Mouse (Mus musculus) midbrain, embryonic 14.5 days (tissue): ENCODE data around the gene Trim2. TPM values are rescaled to one million over a fixed set of nuclear protein-coding genes. Genes with fewer than 3 reads are reported as not detected.

Source experiments
- ATAC-seq: fragments of 200-750 bp; cut with Nextera tagmentation; 2 replicates; pipeline ENCODE4 v1.8.0; 2017; ENCODE audit warnings: moderate number of reproducible peaks, moderate library complexity; ENCODE audit not compliant: low FRiP score, low TSS enrichment
- DNase-seq: peaks from one replicate; pipeline ENCODE4 v3.0.0-alpha.2; 2015
- H3K27ac ChIP-seq: fragments of 300-500 bp; sonication (generic); replicated peaks from 2 replicates; pipeline ENCODE4 v1.5.1; 2014; ENCODE audit warnings: mild to moderate bottlenecking, low read depth, low read length, moderate library complexity
- H3K27me3 ChIP-seq: fragments of 300-500 bp; sonication (generic); 2 replicates; pipeline ENCODE4 v1.6.1; 2014; ENCODE audit warnings: low read length, control low read depth, mixed read lengths; ENCODE audit not compliant: control insufficient read depth, insufficient read depth
- H3K36me3 ChIP-seq: fragments of 300-500 bp; sonication (generic); 2 replicates; pipeline ENCODE4 v1.6.1; 2014; ENCODE audit warnings: low read length, control low read depth; ENCODE audit not compliant: control insufficient read depth, insufficient read depth
- H3K4me1 ChIP-seq: fragments of 300-500 bp; sonication (generic); 2 replicates; pipeline ENCODE4 v1.6.1; 2014; ENCODE audit warnings: mild to moderate bottlenecking, antibody characterized with exemption, low read length, control low read depth; ENCODE audit not compliant: control insufficient read depth, insufficient read depth
- H3K4me2 ChIP-seq: fragments of 300-500 bp; sonication (generic); 2 replicates; pipeline ENCODE4 v1.6.1; 2014; ENCODE audit warnings: mild to moderate bottlenecking, low read length, moderate library complexity
- H3K4me3 ChIP-seq: fragments of 300-500 bp; sonication (generic); replicated peaks from 2 replicates; pipeline ENCODE4 v1.5.1; 2014; ENCODE audit warnings: low read depth, low read length
- H3K9ac ChIP-seq: fragments of 300-500 bp; sonication (generic); replicated peaks from 2 replicates; pipeline ENCODE4 v1.6.1; 2014; ENCODE audit warnings: mild to moderate bottlenecking, low read length, moderate library complexity
- H3K9me3 ChIP-seq: fragments of 300-500 bp; sonication (generic); 2 replicates; pipeline ENCODE4 v1.6.1; 2016; ENCODE audit warnings: low read length, control low read depth, mixed read lengths; ENCODE audit not compliant: control insufficient read depth
- WGBS: fragments of 180-500 bp; shearing (Covaris S2); extraction: QIAGEN DNeasy Blood & Tissue Kit; methylation state at CpG from one replicate; pipeline ENCODE4 v1.1.7; 2014; 5-methylcytosine and 5-hydroxymethylcytosine counted together
- polyA plus RNA-seq: library from polyadenylated mRNA; unstranded; fragments of >200 nt; fragmentation: Nextera tagmentation; extraction: Ambion mirVana; gene quantifications from 2 replicates; pipeline ENCODE4 v1.2.1, GENCODE M21; 2014

The Trim2 gene
- polyA plus RNA-seq, 1 experiment from 2014 or later: 154 TPM

DNA sequence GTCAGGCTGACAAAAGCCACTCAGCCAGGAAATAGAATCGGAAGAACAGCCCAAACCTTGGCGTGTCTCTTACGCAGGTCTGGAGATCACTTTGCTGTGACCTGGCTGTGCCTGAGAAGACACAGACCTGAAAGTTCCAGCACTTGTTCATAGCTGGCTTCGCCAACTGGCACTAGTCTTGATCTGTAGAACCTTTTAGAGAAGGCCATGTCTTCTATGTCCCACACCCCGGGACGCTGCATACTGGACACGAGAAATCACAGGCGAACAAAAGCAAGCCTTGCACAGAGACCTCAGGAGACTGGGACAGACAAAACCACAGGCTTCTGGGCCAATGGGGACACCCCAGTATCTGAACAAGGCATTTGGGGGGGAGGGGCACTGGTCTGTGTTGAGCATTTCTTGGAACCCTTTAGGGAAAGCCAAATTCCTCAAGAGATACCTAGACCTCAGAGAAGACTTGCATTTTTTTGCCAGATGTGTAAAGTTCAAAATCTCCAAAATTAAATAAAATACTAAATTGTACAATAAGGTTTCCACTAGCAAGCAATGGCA, 3.2 kb downstream of the Trim2 start:
- Histone ChIP-seq H3K9me3 (no peaks in the 10 kb centered on the region), H3K9ac (peak overlapping the region; percentile 57), H3K4me3 (peak overlapping the region; percentile 46), H3K4me1 (peaks cover 42% of the 10 kb centered on the region), H3K36me3 (no peaks in the 10 kb centered on the region), H3K27me3 (no peaks in the 10 kb centered on the region), H3K27ac (peak overlapping the region; percentile 89), H3K4me2 (peak overlapping the region; percentile 86)
- ATAC-seq (no peak), DNase-seq (peak; percentile 60)
- 18% methylated on average over 8 of the region's 8 CpGs for WGBS

DNA sequence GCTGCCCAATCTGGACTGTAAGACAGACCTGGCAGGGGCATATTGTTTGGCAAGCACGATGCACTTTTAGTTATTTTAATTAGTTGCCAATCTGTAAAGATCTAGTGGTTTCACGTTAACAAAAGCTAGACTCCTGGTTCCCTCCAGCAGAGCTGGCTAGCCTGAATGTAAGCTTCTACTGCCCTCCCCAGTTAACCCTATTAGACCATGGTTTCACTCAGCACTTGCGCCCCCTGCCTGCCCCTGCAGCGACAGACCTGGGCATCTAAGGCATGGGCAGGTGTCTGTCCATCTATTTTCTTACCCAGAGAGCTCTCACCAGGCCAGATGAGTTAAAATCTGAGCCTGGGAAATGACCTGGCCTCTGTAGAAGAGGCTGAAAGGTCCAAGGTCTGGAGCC, 4.4 kb downstream of the Trim2 start:
- 4% methylated on average over 4 of the region's 4 CpGs for WGBS
- H3K9ac ChIP-seq: 0 out of 2 replicates have a peak overlapping the region, but pooled peaks have one; percentile 20
- no peak for ATAC-seq
- H3K4me1 ChIP-seq: peaks cover 42% of the 10 kb centered on the region
- no peaks in the 10 kb centered on the region for H3K36me3 ChIP-seq
- peak overlapping the region; percentile 61 for H3K27ac ChIP-seq
- H3K9me3 ChIP-seq: no peaks in the 10 kb centered on the region
- H3K4me2 ChIP-seq: peak overlapping the region; percentile 86
- DNase-seq: peak; percentile 80
- peak overlapping the region; percentile 46 for H3K4me3 ChIP-seq
- no peaks in the 10 kb centered on the region for H3K27me3 ChIP-seq

DNA sequence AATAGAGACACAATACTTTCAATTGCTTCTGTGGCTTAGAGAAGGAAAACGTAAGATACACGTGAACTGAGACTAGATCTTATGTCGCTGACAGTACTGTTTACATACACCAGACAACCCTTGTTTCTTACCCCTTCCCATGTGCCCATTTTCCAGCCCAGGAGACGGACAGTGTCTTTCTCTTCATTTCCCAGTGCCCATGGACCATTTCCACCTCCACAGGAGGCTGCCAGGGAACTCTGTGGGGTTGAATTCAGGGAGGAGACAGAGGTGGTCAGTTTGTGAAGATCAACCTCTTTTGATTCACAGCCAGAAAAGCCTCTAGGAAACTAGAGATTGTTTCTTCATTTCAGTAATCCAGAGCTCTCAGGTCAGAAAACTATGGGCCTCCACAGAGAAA, 5.0 kb downstream of the Trim2 start:
- no peak overlapping the region for H3K9ac ChIP-seq

DNA sequence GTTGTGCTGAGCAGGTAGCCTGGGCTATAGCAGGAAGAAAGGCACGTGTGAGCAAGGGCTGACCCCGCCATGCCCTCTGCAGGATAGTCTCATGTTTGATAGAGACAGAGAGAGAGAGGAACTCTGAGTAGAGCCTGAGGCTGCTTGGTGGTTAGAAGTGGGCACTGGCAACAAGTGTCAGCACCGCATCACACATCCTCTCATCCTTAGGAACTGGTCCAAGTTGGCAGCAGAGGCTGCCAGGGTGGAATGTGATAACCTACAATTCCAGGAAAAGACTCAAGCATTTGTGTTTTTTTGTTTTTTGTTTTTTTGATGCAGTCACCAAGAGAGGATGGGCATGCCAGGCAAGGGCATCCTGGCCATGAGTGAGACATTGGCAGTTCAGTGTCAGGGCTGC, 8.5 kb downstream of the Trim2 start:
- Histone ChIP-seq H3K36me3 (no peaks in the 10 kb centered on the region), H3K4me1 (peaks cover 27% of the 10 kb centered on the region), H3K4me2 (no peak overlapping the region), H3K27ac (no peak overlapping the region), H3K4me3 (no peak overlapping the region), H3K9ac (no peak overlapping the region), H3K27me3 (no peaks in the 10 kb centered on the region), H3K9me3 (no peaks in the 10 kb centered on the region)
- no peak for ATAC-seq
- WGBS: 67% methylated on average over 3 of the region's 3 CpGs
- DNase-seq: no peak

More for the DNA sequence above, 5.0 kb downstream of the Trim2 start:
- Histone ChIP-seq H3K27me3 (no peaks in the 10 kb centered on the region), H3K4me2 (peak overlapping the region; percentile 86), H3K36me3 (no peaks in the 10 kb centered on the region), H3K9me3 (no peaks in the 10 kb centered on the region), H3K27ac (no peak overlapping the region), H3K4me3 (peak overlapping the region; percentile 46), H3K4me1 (peaks cover 42% of the 10 kb centered on the region)
- 68% methylated on average over 4 of the region's 4 CpGs for WGBS
- no peak for DNase-seq
- no peak for ATAC-seq

DNA sequence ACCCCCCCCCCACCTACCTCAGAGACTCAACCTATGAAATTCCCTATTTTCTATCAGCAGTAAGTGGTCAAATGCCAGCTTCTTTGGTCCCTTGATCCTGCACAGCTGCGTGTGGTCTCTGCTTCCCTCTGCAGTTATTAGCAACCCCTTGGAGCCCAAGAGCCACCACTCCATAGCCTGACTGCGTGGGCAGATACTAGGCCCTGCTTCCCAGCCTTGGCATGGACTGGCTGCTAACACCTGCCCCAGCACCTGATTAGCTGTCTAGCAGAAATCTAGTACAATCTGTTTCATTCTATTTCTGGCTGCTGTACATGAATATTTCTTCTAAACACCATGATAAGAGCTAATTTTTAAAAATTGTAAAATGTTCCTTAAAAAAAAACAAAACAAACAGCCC, 10.0 kb downstream of the Trim2 start:
- no peaks in the 10 kb centered on the region for H3K9me3 ChIP-seq
- peaks cover 12% of the 10 kb centered on the region; the same call in 1 of the 2 replicates for H3K4me1 ChIP-seq
- ATAC-seq (no peak), DNase-seq (no peak)
- H3K27ac ChIP-seq: no peak overlapping the region
- no peaks in the 10 kb centered on the region for H3K27me3 ChIP-seq
- H3K9ac ChIP-seq: no peak overlapping the region
- H3K4me2 ChIP-seq: no peak overlapping the region
- no peak overlapping the region for H3K4me3 ChIP-seq
- 46% methylated on average over 2 of the region's 2 CpGs for WGBS
- H3K36me3 ChIP-seq: no peaks in the 10 kb centered on the region

DNA sequence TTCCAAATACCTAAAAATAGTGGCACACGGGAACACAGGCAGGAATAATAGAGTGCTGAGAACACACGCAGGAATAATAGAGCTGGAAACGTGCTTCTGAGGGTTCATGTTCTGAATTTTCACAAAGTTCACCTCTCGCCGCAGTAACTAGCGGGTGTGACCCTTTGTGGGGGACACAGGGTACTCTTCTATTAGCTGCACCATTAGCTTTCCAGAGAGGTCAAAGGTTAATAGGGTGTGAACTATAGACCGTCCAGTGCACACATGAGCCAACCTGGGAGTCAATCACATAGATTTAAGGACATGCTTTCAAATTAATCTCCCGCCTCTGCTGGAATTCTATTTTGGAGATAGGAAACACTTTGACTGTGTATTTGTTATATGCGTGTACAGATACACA, 11.9 kb downstream of the Trim2 start:
- no peak overlapping the region for H3K9ac ChIP-seq
- 58% methylated on average over 9 of the region's 9 CpGs for WGBS
- no peaks in the 10 kb centered on the region for H3K27me3 ChIP-seq
- no peak for ATAC-seq
- no peak for DNase-seq
- H3K27ac ChIP-seq: no peak overlapping the region
- H3K4me3 ChIP-seq: no peak overlapping the region
- H3K9me3 ChIP-seq: no peaks in the 10 kb centered on the region
- no peak overlapping the region for H3K4me2 ChIP-seq
- H3K36me3 ChIP-seq: 0 out of 2 replicates have a peak, but pooled peaks cover 3% of the 10 kb centered on the region
- peaks cover 2% of the 10 kb centered on the region; the same call in 1 of the 2 replicates for H3K4me1 ChIP-seq

DNA sequence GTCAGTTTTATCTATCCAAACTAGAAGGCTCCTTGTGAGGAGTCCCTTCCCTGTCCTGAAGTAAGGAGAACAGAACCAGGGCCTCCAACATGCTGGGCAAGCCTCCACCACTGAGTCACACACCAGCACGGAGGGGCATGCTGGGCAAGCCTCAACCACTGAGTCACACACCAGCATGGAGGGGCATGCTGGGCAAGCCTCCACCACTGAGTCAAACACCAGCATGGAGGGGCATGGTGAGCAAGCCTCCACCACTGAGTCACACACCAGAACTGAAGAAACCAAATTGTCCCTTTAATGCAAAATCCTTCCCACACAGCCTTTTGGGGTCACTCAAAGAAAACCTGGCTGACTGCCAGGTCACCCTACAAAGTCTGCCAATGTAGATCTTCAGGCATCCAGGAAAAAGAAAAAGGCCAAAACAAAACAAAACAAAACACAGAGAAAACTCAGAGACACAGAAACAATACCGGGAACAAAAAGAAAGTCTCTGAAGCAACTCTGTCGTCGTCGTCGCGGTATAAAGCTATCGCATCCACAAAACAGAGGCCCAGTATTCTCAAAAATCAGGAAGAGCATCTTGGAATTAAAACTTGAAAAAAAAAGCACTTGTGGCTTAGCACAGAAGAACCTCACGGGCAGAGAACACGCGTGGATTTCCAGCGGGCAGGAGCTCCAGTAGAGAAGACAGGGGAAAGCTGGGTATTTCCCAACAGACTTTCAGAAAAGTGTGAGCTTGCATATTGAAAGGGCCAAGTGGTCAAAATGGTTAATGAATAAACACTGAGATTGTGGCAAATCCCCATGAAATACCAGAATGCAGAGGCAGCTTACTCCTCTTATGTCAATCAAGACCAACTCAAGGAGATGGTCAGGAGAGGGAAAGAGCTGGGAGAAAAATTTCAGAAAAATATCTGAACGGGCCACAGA, 12.7 kb downstream of the Trim2 start:
- 57% methylated on average over 13 of the region's 13 CpGs for WGBS
- H3K27ac ChIP-seq: no peak overlapping the region
- no peak for DNase-seq
- H3K4me1 ChIP-seq: peaks cover 2% of the 10 kb centered on the region; the same call in 1 of the 2 replicates
- H3K27me3 ChIP-seq: no peaks in the 10 kb centered on the region
- ATAC-seq: no peak
- no peak overlapping the region for H3K4me3 ChIP-seq
- no peak overlapping the region for H3K9ac ChIP-seq
- H3K9me3 ChIP-seq: no peaks in the 10 kb centered on the region
- H3K36me3 ChIP-seq: 0 out of 2 replicates have a peak, but pooled peaks cover 3% of the 10 kb centered on the region
- H3K4me2 ChIP-seq: no peak overlapping the region

DNA sequence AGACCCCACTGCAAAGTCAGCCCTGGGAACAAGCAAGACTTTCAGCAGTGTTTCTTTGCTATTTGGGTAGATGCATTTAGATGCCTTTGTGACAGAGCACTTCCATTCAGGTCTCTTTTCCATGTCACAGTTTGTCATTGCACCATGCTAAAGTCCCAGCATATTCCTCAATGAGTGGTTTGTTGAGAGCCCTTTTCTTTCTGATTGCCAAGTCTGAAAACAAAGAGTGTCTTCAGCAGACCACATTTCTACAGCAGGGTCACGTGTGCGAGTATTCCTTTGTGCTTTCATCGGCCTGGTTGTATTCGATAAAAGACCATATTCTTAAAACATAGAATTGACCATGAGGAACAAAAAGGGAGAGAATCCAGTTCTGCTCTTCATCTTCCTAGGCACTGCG, 14.4 kb downstream of the Trim2 start:
- 0 out of 2 replicates have a peak, but pooled peaks cover 3% of the 10 kb centered on the region for H3K36me3 ChIP-seq
- no peak overlapping the region for H3K4me3 ChIP-seq
- WGBS: 73% methylated on average over 5 of the region's 5 CpGs
- peaks cover 2% of the 10 kb centered on the region; the same call in 1 of the 2 replicates for H3K4me1 ChIP-seq
- DNase-seq (no peak), ATAC-seq (no peak)
- H3K9ac ChIP-seq: no peak overlapping the region
- peak overlapping the region; percentile 27; the same call in 1 of the 2 replicates for H3K27ac ChIP-seq
- no peaks in the 10 kb centered on the region for H3K9me3 ChIP-seq
- no peaks in the 10 kb centered on the region for H3K27me3 ChIP-seq
- no peak overlapping the region for H3K4me2 ChIP-seq
